Mouse (Mus musculus): ENCODE results near the gene Gtf2e1. TPM values are rescaled to one million over a fixed set of nuclear protein-coding genes. Genes with fewer than 3 reads are reported as not detected.

Gene Gtf2e1
- total and polyA plus RNA-seq, 3 experiments: 29.5 to 72.7 (median 56.0) TPM

DNA sequence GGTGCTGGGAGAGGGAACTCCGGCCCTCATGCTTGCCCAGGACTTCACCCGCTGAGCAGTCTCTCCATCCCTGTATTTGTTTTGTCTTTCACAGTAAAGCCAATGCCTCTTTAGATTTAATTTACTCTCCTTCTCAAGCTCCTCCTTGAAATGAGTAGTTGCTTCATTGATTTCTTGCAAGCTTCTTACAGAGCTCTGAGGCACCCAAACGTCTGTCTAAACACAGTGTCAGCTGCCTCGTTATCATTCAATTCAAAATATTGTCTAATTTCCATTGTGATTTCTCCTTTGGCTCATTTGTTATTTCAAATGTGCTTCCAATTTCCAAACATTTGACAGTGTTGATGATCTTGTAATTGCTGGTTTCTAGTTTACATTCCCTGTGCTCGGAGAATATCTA lies 6.7 kb upstream of the Gtf2e1 start:
- no peak overlapping the region for H3K9ac ChIP-seq (ENCODE audit: insufficient read depth, low read depth)
- H3K79me2 ChIP-seq (replicated peaks; ENCODE audit: control insufficient read depth, extremely low read depth, insufficient read depth, poor library complexity, severe bottlenecking): peaks cover 12% of the 10 kb centered on the region; the same call in 1 of the 2 replicates
- TF ChIP-seq RAD21 (IDR thresholded peaks at IDR 0.05; ENCODE audit: low read depth, low read length): no peak
- TF ChIP-seq KAT2A (IDR thresholded peaks at IDR 0.05; ENCODE audit: insufficient replicate concordance, low read length): no peak
- TF ChIP-seq PAX5 (IDR thresholded peaks at IDR 0.05; ENCODE audit: low read length): no peak
- no peak for TF ChIP-seq CHD2 (IDR thresholded peaks at IDR 0.05; ENCODE audit: low read length)
- TF ChIP-seq MAZ (IDR thresholded peaks at IDR 0.05; ENCODE audit: low read depth, low read length): no peak
- no peak for TF ChIP-seq CTCF (conservative IDR thresholded peaks at IDR 0.05 in 1 of 2, IDR thresholded peaks at IDR 0.05 in 1 of 2; ENCODE audit: low read depth in 2 of 2, low read length in 2 of 2)
- no peak for TF ChIP-seq POLR2A (IDR thresholded peaks at IDR 0.05; ENCODE audit: low read depth, low read length)
- no peak for TF ChIP-seq RCOR1 (conservative IDR thresholded peaks at IDR 0.05; ENCODE audit: low read depth, low read length)
- TF ChIP-seq MXI1 (IDR thresholded peaks at IDR 0.05; ENCODE audit: low read depth, low read length): no peak
- H3K4me1 ChIP-seq (ENCODE audit: control insufficient read depth in 1 of 2, insufficient read depth in 2 of 2): peaks cover 0 to 9% of the 10 kb centered on the region in 2 experiments; a peak in 2 of 4 replicates
- no peaks in the 10 kb centered on the region for H3K9me3 ChIP-seq (replicated peaks; ENCODE audit: low read length)
- H3K27me3 ChIP-seq (replicated peaks): no peaks in the 10 kb centered on the region
- peaks cover 14 to 48% of the 10 kb centered on the region in 2 experiments for H3K36me3 ChIP-seq (replicated peaks in 1 of 2; ENCODE audit: control insufficient read depth in 1 of 2, insufficient read depth in 1 of 2, low read length in 1 of 2)
- dilution Hi-C loops (cut with MboI; ENCODE audit: extremely low pct_ligation_motif_present, extremely low pct_unique_long_range_greater_than_20kb, low sequenced_read_pairs): no loop called here
- in situ Hi-C loops (cut with MboI; ENCODE audit: low pct_ligation_motif_present, low pct_unique_long_range_greater_than_20kb, low sequenced_read_pairs): no loop called here
- no peak overlapping the region for H3K4me3 ChIP-seq (replicated peaks in 1 of 3; ENCODE audit: low read depth in 2 of 3, low read length in 2 of 3, poor library complexity in 1 of 3)
- H3K27ac ChIP-seq (ENCODE audit: insufficient read depth, low read depth): no peak overlapping the region
- DNase-seq (ENCODE audit: extremely low read depth): no peak
- H3K4me2 ChIP-seq (ENCODE audit: insufficient read depth, low read depth, poor library complexity, severe bottlenecking): no peak overlapping the region

- no peaks in the 10 kb centered on the region for H3K9me3 ChIP-seq (replicated peaks; ENCODE audit: low read length)
- TF ChIP-seq USF1 (IDR thresholded peaks at IDR 0.05; ENCODE audit: low read depth, low read length) (no peak), CHD1 (IDR thresholded peaks at IDR 0.05; ENCODE audit: low read depth, low read length) (no peak), PAX5 (IDR thresholded peaks at IDR 0.05; ENCODE audit: low read length) (no peak), TBP (conservative IDR thresholded peaks at IDR 0.05; ENCODE audit: low read depth, low read length) (no peak), KAT2A (IDR thresholded peaks at IDR 0.05; ENCODE audit: insufficient replicate concordance, low read length) (no peak), GABPA (IDR thresholded peaks at IDR 0.05; ENCODE audit: insufficient replicate concordance, low read depth, low read length) (no peak), JUND (conservative IDR thresholded peaks at IDR 0.05; ENCODE audit: low read depth, low read length) (no peak), SMC3 (IDR thresholded peaks at IDR 0.05; ENCODE audit: low read depth, low read length) (no peak), ZMIZ1 (IDR thresholded peaks at IDR 0.05; ENCODE audit: low read depth, low read length) (no peak), HCFC1 (IDR thresholded peaks at IDR 0.05; ENCODE audit: low read depth, low read length) (no peak), NELFE (IDR thresholded peaks at IDR 0.05; ENCODE audit: low read depth, low read length) (no peak), IRF4 (IDR thresholded peaks at IDR 0.05; ENCODE audit: low read depth, low read length) (no peak), POLR2A (IDR thresholded peaks at IDR 0.05; ENCODE audit: low read depth, low read length) (no peak), MAX (IDR thresholded peaks at IDR 0.05; ENCODE audit: low read length) (no peak), NRF1 (IDR thresholded peaks at IDR 0.05; ENCODE audit: low read depth, low read length) (no peak), ZNF384 (IDR thresholded peaks at IDR 0.05; ENCODE audit: low read depth, low read length) (no peak), ELF1 (IDR thresholded peaks at IDR 0.05; ENCODE audit: low read depth, low read length) (no peak), MYC (IDR thresholded peaks at IDR 0.05; ENCODE audit: low read depth, low read length) (no peak)
- H3K4me2 ChIP-seq (ENCODE audit: insufficient read depth, low read depth, poor library complexity, severe bottlenecking): peak overlapping the region; percentile 88
- peak overlapping the region in 2 of 3 experiments; percentile 82 to 96 for H3K4me3 ChIP-seq (replicated peaks in 1 of 3; ENCODE audit: low read depth in 2 of 3, low read length in 2 of 3, poor library complexity in 1 of 3)
- peak overlapping the region; percentile 84 for H3K9ac ChIP-seq (ENCODE audit: insufficient read depth, low read depth)
- in situ Hi-C loops (cut with MboI; ENCODE audit: low pct_ligation_motif_present, low pct_unique_long_range_greater_than_20kb, low sequenced_read_pairs): no loop called here
- H3K79me2 ChIP-seq (replicated peaks; ENCODE audit: control insufficient read depth, extremely low read depth, insufficient read depth, poor library complexity, severe bottlenecking): peaks cover 36% of the 10 kb centered on the region
- dilution Hi-C loops (cut with MboI; ENCODE audit: extremely low pct_ligation_motif_present, extremely low pct_unique_long_range_greater_than_20kb, low sequenced_read_pairs): no loop called here
- no peaks in the 10 kb centered on the region for H3K27me3 ChIP-seq (replicated peaks)
- H3K4me1 ChIP-seq (ENCODE audit: control insufficient read depth in 1 of 2, insufficient read depth in 2 of 2): peaks cover 9 to 47% of the 10 kb centered on the region in 2 experiments
- peaks cover 14 to 45% of the 10 kb centered on the region in 2 experiments for H3K36me3 ChIP-seq (replicated peaks in 1 of 2; ENCODE audit: control insufficient read depth in 1 of 2, insufficient read depth in 1 of 2, low read length in 1 of 2)
- H3K27ac ChIP-seq (ENCODE audit: insufficient read depth, low read depth): no peak overlapping the region
- no peak for DNase-seq (ENCODE audit: extremely low read depth)
Observed at GRCm38 (mm10) chr16:37540776-37541175, 1.2 kb upstream of the Gtf2e1 start.
